Mouse (Mus musculus) brown adipose tissue, adult 24 weeks (tissue): ENCODE data around the gene Mtr. TPM values are rescaled to one million over a fixed set of nuclear protein-coding genes. Genes with fewer than 3 reads are reported as not detected.

Experiments used
- H3K27ac ChIP-seq: fragments of 200-500 bp; replicated peaks from 2 replicates; pipeline ENCODE4 v1.5.1; 2012; ENCODE audit warnings: low read depth, mild to moderate bottlenecking, low read length
- H3K4me1 ChIP-seq: fragments of 200-500 bp; 2 replicates; pipeline ENCODE4 v1.6.1; 2012; ENCODE audit warnings: low read length, mixed read lengths; ENCODE audit not compliant: control insufficient read depth, insufficient read depth, insufficient read length
- H3K4me3 ChIP-seq: fragments of 200-500 bp; 2 replicates; pipeline ENCODE4 v1.5.1; 2012; ENCODE audit warnings: low read depth, mild to moderate bottlenecking, low read length, moderate library complexity; ENCODE audit not compliant: insufficient read depth
- polyA plus RNA-seq: library from polyadenylated mRNA; stranded (reverse); fragments of >200 nt; gene quantifications from 2 replicates; pipeline ENCODE4 v1.2.4, GENCODE M21; 2012; ENCODE audit not compliant: missing spikeins, insufficient read depth, insufficient read length

Gene Mtr
- polyA plus RNA-seq: 5.0 and 5.1 TPM in 2 replicates

- Histone ChIP-seq H3K4me1 (peaks cover 3% of the 10 kb centered on the region; the same call in 1 of the 2 replicates), H3K27ac (peak within 1 kb of the TSS; percentile 58), H3K4me3 (peak within 1 kb of the TSS; percentile 89)
Measured at GRCm38 (mm10) chr13:12257391-12258380, at the start of gene Mtr. TSS of gene Mtr (minus strand) at chr13:12258113.

- Histone ChIP-seq H3K4me1 (no peaks in the 10 kb centered on the region), H3K27ac (no peak overlapping the region), H3K4me3 (no peak overlapping the region)
Measured at GRCm38 (mm10) chr13:12307286-12307685, 49.4 kb upstream of the Mtr start.

GRCm38 (mm10) chr13:12305540-12305939 is 47.6 kb upstream of the Mtr start:
- H3K27ac ChIP-seq: no peak overlapping the region

GRCm38 (mm10) chr13:12304991-12305390 is 47.1 kb upstream of the Mtr start:
- no peak overlapping the region for H3K4me3 ChIP-seq
- no peak overlapping the region for H3K27ac ChIP-seq

More at GRCm38 (mm10) chr13:12305540-12305939, 47.6 kb upstream of the Mtr start:
- H3K4me1 ChIP-seq: no peaks in the 10 kb centered on the region
- H3K4me3 ChIP-seq: no peak overlapping the region

GRCm38 (mm10) chr13:12297777-12298176 is 39.9 kb upstream of the Mtr start:
- no peak overlapping the region for H3K4me3 ChIP-seq
- H3K4me1 ChIP-seq: no peaks in the 10 kb centered on the region
- no peak overlapping the region for H3K27ac ChIP-seq

More at GRCm38 (mm10) chr13:12304991-12305390, 47.1 kb upstream of the Mtr start:
- no peaks in the 10 kb centered on the region for H3K4me1 ChIP-seq

GRCm38 (mm10) chr13:12296701-12297100 is 38.8 kb upstream of the Mtr start:
- H3K27ac ChIP-seq: no peak overlapping the region
- no peaks in the 10 kb centered on the region for H3K4me1 ChIP-seq
- no peak overlapping the region for H3K4me3 ChIP-seq

GRCm38 (mm10) chr13:12293810-12294209 is 35.9 kb upstream of the Mtr start:
- Histone ChIP-seq H3K4me1 (no peaks in the 10 kb centered on the region), H3K4me3 (no peak overlapping the region), H3K27ac (no peak overlapping the region)

GRCm38 (mm10) chr13:12290700-12291099 is 32.8 kb upstream of the Mtr start:
- no peak overlapping the region for H3K4me3 ChIP-seq
- no peak overlapping the region for H3K27ac ChIP-seq
- H3K4me1 ChIP-seq: no peaks in the 10 kb centered on the region

- Histone ChIP-seq H3K4me1 (peaks cover 4% of the 10 kb centered on the region; the same call in 1 of the 2 replicates), H3K4me3 (no peak overlapping the region), H3K27ac (peak overlapping the region; percentile 96)
Measured at GRCm38 (mm10) chr13:12284528-12284927, 26.6 kb upstream of the Mtr start.

- Histone ChIP-seq H3K4me3 (no peak overlapping the region), H3K4me1 (peaks cover 4% of the 10 kb centered on the region; the same call in 1 of the 2 replicates), H3K27ac (peak overlapping the region; percentile 96)
Measured at GRCm38 (mm10) chr13:12283826-12284225, 25.9 kb upstream of the Mtr start.

- Histone ChIP-seq H3K4me1 (no peaks in the 10 kb centered on the region), H3K4me3 (no peak overlapping the region), H3K27ac (no peak overlapping the region; the same call in 1 of the 2 replicates)
Measured at GRCm38 (mm10) chr13:12274721-12275120, 16.8 kb upstream of the Mtr start.

- H3K4me1 ChIP-seq: no peaks in the 10 kb centered on the region
- H3K27ac ChIP-seq: no peak overlapping the region
- no peak overlapping the region for H3K4me3 ChIP-seq
Measured at GRCm38 (mm10) chr13:12274220-12274619, 16.3 kb upstream of the Mtr start.

- Histone ChIP-seq H3K4me1 (no peaks in the 10 kb centered on the region), H3K4me3 (no peak overlapping the region), H3K27ac (0 out of 2 replicates have a peak overlapping the region, but pooled peaks have one; percentile 9)
Measured at GRCm38 (mm10) chr13:12272953-12273352, 15.0 kb upstream of the Mtr start.

- Histone ChIP-seq H3K4me1 (no peaks in the 10 kb centered on the region; the same call in 1 of the 2 replicates), H3K4me3 (no peak overlapping the region), H3K27ac (no peak overlapping the region)
Measured at GRCm38 (mm10) chr13:12267971-12268370, 10.1 kb upstream of the Mtr start.

- no peak overlapping the region for H3K4me3 ChIP-seq
- H3K27ac ChIP-seq: no peak overlapping the region
- H3K4me1 ChIP-seq: no peaks in the 10 kb centered on the region; the same call in 1 of the 2 replicates
Measured at GRCm38 (mm10) chr13:12267097-12267496, 9.2 kb upstream of the Mtr start.
